Mouse (Mus musculus) megakaryocyte progenitor cell, adult 5-6 weeks (primary cell): ENCODE measurements around the gene Plekha7. TPM values are rescaled to one million over a fixed set of nuclear protein-coding genes. Genes with fewer than 3 reads are reported as not detected.

ENCODE experiments used
- ATAC-seq: replicated peaks from 2 replicates; pipeline ENCODE4 v1.8.0; 2016; ENCODE audit warnings: mild to moderate bottlenecking, moderate TSS enrichment, inconsistent platforms; ENCODE audit not compliant: poor library complexity
- total RNA-seq, 2 experiments: library from RNA; stranded (forward) in 1 of 2; stranded (reverse) in 1 of 2; fragments of 157-497, 149-512 nt in 1 of 2; fragments of 200-1000 nt in 1 of 2; gene quantifications; 2 replicates each; pipeline versions ENCODE4 v1.2.3 to v1.2.4; 2015 to 2017

The Plekha7 gene
- total RNA-seq, 2 experiments from 2014 or later = 0.42 to 0.62 TPM

GRCm38 (mm10) chr7:116290559-116290958 is 17.6 kb downstream of the Plekha7 start:
- ATAC-seq = no peak

GRCm38 (mm10) chr7:116288996-116289395 is 19.2 kb downstream of the Plekha7 start:
- no peak for ATAC-seq

- no peak for ATAC-seq
Measured at GRCm38 (mm10) chr7:116287959-116288358, 20.2 kb downstream of the Plekha7 start.

- no peak for ATAC-seq
Measured at GRCm38 (mm10) chr7:116286611-116287355, 21.4 kb downstream of the Plekha7 start.

- ATAC-seq = no peak
Measured at GRCm38 (mm10) chr7:116286173-116286572, 22.0 kb downstream of the Plekha7 start.

- ATAC-seq = no peak
Measured at GRCm38 (mm10) chr7:116285216-116285615, 23.0 kb downstream of the Plekha7 start.

- no peak for ATAC-seq
Measured at GRCm38 (mm10) chr7:116282755-116283154, 25.4 kb downstream of the Plekha7 start.

GRCm38 (mm10) chr7:116280126-116280525 is 28.1 kb downstream of the Plekha7 start:
- no peak for ATAC-seq

GRCm38 (mm10) chr7:116278280-116278679 is 29.9 kb downstream of the Plekha7 start:
- no peak for ATAC-seq

- ATAC-seq = no peak
Measured at GRCm38 (mm10) chr7:116276315-116276714, 31.9 kb downstream of the Plekha7 start.

- ATAC-seq = no peak
Measured at GRCm38 (mm10) chr7:116273111-116273510, 35.1 kb downstream of the Plekha7 start.

GRCm38 (mm10) chr7:116269501-116269995 is 38.6 kb downstream of the Plekha7 start:
- no peak for ATAC-seq

- ATAC-seq = no peak
Measured at GRCm38 (mm10) chr7:116268113-116268926, 39.9 kb downstream of the Plekha7 start.

GRCm38 (mm10) chr7:116263281-116263680 is 44.9 kb downstream of the Plekha7 start:
- ATAC-seq = no peak

- ATAC-seq = no peak
Measured at GRCm38 (mm10) chr7:116262508-116262907, 45.7 kb downstream of the Plekha7 start.

GRCm38 (mm10) chr7:116262101-116262500 is 46.1 kb downstream of the Plekha7 start:
- ATAC-seq = peak; percentile 34; the same call in 1 of the 2 replicates

- ATAC-seq = peak; percentile 57
Measured at GRCm38 (mm10) chr7:116260826-116261615, 47.2 kb downstream of the Plekha7 start.

- no peak for ATAC-seq
Measured at GRCm38 (mm10) chr7:116258464-116259185, 49.6 kb downstream of the Plekha7 start.

- ATAC-seq = no peak
Measured at GRCm38 (mm10) chr7:116257953-116258352, 50.2 kb downstream of the Plekha7 start.

- ATAC-seq = no peak
Measured at GRCm38 (mm10) chr7:116255664-116256063, 52.5 kb downstream of the Plekha7 start.
